Mouse (Mus musculus): ENCODE measurements around the gene F12. TPM values are rescaled to one million over a fixed set of nuclear protein-coding genes. Genes with fewer than 3 reads are reported as not detected.
"Not testable (repeated sequence)": the region's sequence is repeated elsewhere in the genome, so short reads cannot be mapped to it uniquely, and the experiment has no call there.

F12 gene
- total RNA-seq, 2 experiments from 2014 or later: not detected

DNA sequence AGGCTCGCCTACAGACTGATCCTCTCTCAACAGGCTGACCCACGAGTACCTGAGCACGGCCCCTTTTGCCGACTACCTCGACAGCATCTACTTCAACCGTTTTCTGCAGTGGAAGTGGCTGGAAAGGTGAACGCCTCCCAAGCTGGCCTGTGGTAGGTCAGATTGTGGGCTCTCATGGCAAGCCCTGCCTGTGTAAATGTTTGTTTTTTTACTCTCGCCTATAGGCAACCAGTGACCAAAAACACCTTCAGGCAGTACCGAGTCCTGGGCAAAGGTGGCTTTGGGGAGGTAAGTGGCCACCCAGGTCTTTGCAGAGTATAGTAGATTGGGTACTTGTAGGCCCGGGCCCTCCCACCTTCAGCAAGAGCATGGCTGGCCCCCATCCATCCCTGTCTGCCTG, 24.7 kb upstream of the F12 start:
- ATAC-seq (replicated peaks; ENCODE audit: low FRiP score, poor library complexity, severe bottlenecking): no peak

DNA sequence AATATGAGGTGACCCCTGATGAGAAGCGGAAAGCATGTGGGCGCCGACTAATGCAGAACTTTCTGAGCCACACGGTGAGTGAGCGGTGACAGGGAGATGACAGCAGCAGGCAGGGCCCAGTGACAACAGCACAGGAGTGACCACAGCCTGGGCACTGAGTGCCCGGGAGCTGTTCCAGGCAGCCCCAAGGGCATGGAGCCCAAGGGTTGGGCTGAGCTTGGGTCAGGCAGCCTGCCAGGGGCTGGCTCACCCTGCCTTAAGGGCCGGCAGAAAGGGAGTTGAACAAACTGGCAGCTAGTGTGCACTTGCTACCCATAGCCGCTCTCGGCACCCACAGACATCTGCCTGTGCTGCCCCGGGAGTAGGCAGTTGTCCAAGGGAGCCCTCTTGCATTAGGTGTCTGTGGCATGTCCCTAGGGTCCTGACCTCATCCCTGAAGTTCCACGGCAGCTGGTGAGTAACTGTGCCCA, 24.0 kb upstream of the F12 start:
- no peak for ATAC-seq (replicated peaks; ENCODE audit: low FRiP score, poor library complexity, severe bottlenecking)

DNA sequence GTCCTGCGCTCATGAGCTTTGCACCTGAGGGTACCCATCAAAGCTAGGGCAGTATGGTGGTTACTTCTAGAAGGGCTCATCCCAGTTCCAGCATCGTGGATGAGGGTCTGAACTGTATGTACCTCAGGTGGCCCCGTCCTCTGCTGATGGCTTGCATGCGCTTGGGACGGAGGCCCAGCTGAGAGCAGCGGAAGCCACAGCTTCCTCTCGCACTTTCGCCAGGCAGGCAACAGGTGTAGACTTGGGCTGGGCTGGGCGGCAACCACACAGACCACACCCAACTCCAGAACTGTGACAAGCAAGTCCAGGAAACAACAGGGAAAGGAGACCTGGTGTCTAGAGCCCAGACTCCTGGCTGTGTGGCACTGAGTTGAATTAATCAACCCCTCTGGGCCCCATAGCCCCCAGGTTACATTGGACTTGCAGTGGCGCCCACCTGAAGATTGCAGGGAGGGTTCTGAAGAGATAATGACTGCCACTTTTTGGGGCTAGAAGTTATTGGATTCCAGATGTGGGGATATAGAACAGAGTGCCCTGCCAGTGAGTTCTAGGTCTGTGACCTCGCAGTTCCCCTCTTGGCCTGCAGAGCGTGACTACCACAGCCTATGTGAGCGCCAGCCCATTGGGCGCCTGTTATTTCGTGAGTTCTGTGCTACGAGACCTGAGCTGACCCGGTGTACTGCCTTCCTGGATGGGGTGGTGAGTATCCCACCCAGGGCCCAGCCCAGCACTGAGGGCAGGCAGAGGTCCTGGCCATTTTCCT, 23.3 kb upstream of the F12 start:
- ATAC-seq (replicated peaks; ENCODE audit: low FRiP score, poor library complexity, severe bottlenecking): no peak

DNA sequence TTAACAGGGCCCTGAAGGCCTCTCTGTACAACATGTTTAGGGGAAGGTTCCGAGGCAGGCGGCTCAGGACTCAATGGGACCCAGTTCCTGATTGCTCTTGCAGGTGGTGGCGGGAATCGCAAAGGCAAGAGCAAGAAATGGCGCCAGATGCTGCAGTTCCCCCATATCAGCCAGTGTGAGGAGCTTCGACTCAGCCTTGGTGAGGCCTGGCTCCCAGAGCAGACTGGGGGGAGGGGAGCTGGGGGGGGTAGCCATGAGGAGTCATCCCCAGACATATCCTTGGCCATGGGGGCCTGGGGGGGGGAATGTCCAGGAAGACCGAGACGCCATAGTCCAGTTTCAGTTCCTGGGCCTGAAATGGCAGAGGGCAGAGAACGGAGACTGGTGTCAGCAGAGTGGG, 22.6 kb upstream of the F12 start:
- ATAC-seq (replicated peaks; ENCODE audit: low FRiP score, poor library complexity, severe bottlenecking): no peak

DNA sequence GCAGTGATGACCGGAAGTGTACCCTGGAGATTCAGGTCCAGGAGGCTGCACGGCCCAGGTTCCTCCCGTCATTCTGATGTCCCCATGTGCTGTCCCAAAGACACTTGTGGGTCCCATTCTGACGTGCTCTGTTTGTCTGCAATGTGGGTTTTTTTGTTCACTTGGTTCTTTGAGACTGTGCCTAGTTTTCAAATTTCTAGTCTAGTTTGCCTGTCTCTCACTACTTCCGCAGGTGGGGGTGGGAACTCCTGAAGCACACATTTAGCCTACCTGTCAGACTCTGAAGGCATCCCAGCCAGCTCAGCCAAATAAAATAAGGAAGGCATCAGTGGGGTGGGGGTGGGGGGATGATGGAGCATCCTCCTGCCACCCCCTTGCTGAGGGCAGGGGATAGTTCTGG, 21.5 kb upstream of the F12 start:
- ATAC-seq (replicated peaks; ENCODE audit: low FRiP score, poor library complexity, severe bottlenecking): no peak

DNA sequence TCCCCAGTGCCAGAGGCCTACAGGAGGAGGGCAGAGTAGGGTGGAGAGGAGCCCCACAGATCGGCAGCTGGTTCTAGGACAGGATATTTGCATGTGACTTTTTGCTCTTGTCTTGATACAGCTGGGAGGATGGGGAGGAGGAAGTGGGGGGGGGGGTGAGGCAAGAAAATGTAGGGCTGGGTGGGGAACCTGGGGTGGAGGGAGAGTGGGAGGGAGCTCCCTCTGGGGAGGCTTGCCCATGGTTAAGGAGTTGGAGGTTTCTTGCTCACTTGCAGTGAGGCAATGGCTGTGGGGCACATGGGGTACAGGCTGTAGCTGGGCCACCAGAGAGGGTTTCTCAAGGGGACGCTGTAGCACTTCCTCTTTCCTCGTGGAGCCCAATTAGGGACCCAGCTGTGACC, 20.9 kb upstream of the F12 start:
- ATAC-seq (replicated peaks; ENCODE audit: low FRiP score, poor library complexity, severe bottlenecking): no peak

DNA sequence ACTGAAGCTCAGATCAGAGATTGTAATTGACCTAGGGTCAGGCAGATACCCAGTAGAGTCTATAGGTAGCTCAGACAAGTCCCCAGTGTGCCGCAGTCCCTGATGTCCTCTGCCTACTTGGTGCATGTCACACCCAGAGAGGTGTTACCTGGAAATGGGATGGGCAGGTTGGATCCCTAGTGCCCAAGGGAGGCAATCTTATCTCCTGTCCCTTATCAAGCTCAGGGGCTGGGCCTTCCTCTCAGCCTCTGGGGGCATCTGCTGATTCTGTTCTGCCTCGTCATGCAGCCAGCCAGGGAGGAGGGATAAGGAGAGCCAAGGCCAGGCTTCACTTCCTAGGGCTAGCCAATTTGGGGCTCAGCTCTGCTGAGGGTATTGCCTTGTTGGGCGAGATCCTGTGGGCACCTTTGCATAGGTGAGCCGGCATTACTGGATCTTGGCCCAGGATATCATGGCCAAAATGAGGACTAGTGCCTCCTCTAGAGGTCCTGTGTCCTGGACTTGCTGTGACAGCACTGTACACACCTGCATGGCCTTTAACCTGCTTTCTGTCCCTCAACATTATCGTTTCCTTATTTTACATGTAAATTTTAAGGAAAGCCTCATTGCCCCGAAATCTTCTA, 20.0 kb upstream of the F12 start:
- peak; percentile 66 for ATAC-seq (replicated peaks; ENCODE audit: low FRiP score, poor library complexity, severe bottlenecking)

DNA sequence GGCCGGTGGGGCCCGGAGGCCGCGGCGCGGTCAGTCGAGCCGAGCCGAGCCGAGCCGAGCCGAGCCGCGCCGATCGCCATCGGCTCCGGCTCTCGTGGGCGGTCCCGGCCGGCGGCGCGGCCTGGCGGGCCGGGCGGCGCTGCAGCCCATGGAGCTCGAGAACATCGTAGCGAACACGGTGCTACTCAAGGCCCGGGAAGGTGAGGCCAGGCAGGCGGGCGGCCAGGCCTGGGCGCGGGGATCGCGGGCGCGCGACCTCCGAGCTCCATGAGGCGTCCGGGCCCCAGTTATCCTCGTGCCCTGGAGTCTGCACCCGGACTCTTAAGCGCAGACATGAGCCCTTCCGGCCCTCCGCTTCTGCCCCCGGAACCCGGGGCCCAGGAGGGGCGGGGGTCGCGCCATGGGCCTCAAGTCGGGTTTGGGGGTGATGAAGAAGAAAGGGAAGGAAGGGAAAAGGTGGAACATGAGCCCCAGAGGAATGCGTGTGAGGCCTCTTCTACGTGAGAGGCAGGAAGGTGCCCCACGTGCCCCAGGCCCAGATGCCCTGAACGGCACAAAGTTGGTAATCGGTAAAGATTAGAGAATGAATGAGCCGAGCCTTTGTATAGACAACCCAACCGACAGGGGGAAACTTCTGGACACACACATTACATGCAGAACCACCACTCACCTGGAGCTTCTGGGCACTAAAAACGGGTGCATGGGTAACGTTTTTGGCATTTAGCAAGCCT, 18.9 kb upstream of the F12 start:
- 0 out of 2 replicates have a peak, but pooled peaks have one; percentile 0 for ATAC-seq (replicated peaks; ENCODE audit: low FRiP score, poor library complexity, severe bottlenecking)

DNA sequence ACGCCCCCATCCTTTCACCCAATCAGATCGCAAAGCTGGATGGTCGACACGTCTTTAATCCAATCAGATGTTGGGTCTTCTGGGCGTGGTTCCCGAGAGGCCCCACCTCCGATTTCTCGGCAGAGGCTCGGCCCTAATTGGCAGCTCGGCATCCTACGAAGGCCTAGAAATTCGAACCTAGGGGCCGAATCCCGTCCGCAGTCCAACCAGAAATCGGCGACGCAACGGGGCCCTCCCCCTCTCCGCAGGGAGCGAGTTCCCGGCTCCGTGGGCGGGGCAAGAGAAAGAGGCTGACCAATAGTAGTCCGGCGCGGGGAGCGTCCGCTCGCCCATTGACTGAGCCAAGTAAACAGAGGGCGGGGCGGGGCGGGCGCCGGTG, 18.3 kb upstream of the F12 start, which contains the start of gene Grk6:
Gene Grk6, plus strand, starts transcription at position 136 of the 379 bp plus-strand sequence.
- peak; percentile 86 for ATAC-seq (replicated peaks; ENCODE audit: low FRiP score, poor library complexity, severe bottlenecking)

DNA sequence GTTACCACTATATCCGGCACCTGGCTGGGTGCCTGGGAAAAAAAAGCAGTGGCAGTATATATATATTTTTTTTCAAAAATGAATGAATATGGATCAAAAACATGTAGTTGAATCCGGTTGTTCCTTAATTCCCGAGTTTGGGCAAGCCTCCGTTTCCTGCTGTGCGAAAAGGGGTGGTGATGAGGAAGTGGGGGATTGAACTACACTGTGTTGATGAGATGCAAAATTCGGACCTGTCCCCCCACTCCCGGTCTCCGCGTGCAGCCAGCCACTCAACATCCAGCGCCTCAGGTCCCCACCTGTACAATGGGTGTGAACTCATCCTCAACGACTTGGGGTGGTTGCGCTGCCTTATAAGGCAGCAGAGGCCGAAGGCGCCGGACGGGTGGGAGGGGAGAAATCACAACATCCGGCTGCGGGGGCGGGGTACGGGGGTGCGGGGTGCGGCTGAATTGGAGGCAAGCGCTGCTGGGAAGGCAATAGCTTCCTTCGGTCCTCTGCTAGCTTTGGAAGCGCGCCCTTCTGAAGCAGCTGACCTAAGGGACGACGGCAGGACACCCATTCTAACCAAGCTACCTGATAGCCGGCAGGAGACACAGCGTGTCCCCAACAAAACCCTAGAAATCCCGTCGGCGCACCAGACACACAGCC, 17.8 kb upstream of the F12 start:
- peak; percentile 24 for ATAC-seq (replicated peaks; ENCODE audit: low FRiP score, poor library complexity, severe bottlenecking)

DNA sequence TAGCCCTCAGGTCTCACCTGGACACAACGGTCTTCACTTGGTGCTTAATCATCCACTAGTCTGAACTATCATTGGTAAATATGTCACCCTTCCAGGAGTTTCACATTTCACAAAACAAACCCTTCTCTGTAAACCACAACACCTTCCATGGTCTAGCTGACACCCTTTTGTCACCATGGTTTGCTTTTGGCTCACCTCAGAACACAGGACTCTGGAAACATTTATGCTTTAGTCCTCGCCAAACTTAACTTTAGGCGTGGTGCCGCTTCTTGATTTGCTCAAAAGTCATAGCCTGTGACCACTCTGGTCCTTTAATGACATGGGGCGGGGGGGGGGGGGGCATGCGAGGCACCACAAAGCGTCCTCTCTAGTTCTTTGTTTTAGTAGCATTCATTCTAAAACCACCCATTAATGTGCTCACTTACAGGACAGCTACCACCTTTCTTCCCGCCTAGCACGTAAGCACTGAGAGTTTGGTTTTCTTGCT, 17.2 kb upstream of the F12 start:
- no peak for ATAC-seq (replicated peaks; ENCODE audit: low FRiP score, poor library complexity, severe bottlenecking)

DNA sequence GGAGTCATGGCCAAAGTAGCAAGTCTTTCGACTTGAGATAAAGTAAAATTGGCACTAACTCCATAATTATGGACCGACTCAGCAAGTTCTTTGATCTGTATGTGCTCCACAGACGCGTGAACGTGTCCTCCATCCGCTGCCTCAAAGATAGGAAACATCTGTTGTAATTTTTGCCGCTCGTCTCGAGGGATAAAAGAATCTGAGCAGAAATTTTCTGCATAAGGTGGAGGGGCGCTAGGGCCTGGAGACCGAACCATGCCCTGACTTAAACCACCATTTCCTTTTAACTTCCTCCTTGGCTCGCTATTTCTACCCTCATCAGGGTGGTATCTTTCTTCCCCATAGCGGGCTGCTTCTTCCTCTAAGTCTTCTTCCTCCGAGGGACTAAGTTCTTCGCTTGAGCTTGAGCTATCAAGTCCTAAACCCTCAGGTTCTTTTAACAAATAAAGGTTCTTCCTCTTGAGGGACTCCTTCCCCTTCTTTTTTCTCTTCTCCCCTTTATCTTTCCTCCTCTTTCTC, 10.6 kb upstream of the F12 start:
- not testable (repeated sequence) for ATAC-seq (replicated peaks; ENCODE audit: low FRiP score, poor library complexity, severe bottlenecking)

DNA sequence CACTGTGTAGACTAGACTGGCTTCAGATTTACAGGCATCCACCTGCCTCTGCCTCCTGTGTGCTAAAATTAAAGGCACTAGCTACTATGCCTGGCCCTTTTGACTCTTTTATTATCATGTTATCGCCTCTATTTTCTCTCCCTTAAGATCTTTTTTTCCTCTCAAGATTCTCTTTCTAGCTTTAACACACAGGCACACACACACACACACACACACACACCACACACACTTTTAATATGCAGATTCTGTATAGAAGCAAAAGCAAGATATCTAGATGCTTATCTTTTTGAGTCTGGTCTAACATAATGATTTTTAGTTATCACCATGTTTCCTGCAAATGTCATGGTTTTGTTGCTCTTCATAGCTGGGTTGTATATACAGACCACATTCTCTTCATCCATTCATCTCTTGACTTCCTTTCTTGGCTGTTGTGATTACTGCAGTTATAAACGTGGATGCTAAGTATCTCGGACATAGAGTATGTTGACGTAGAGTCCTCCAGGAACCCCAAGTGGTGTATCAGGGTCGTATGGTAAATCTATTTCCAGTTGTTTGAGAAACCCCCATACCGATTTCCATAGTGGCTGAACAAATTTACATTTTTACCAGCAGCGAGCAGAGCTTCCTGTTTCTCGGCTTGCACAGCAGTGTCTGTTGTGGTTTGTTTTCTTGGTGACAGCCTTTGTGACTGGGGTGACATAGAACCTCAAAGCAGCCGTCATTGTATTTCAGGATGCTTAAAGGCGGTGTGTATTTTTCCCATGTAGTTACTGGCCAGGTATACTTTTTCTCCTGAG, 5.5 kb upstream of the F12 start:
- no peak for ATAC-seq (replicated peaks; ENCODE audit: low FRiP score, poor library complexity, severe bottlenecking)

DNA sequence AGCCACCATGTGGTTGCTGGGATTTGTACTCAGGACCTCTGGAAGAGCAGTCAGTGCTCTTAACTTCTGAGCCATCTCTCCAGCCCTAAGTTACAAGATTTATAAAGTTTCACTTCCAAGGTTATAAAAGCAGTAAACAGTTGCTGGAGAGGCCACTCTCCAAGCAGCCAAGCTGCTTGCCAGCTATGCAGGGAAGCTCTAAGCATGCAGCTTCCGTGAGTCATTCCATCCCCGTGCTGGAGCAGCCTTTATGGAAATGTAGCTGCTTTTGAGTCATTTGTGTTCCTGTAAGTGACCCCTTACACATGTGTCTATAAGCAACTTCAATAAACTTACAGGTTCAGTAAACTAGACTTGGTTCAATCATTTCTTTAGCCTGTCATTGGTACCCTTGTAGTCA, 4.0 kb upstream of the F12 start:
- ATAC-seq (replicated peaks; ENCODE audit: low FRiP score, poor library complexity, severe bottlenecking): no peak

DNA sequence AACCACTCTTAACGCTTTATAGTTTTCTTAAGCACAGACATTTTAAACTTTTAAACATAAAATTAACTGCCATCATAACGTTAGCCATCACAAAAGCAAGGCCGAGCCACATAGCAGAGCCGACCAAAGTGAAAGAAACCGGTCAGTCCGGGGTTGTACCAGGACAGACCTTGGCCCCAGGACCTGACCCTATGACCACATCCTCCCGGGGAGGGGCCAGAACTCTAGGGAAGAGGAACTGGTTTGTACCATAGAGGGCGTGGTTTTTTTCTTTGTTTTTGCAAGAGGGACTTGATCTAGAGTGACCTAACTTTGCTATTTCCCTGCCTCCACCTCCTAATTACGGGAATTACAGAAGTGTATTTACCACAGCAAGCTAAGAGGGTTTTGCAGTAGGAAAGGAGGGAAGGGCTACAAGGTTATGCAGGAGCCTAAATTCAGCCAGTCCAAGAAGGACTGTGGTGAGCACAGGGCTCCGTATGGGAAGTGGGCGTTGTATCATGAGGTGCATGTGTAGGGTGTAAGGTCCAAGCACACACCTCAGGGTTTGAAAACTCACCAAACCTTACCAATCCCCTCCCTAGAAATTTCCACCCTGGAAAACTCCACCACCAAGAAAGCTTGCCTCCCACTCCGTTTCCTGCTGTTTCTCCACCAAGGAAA, 2.8 kb upstream of the F12 start:
- ATAC-seq (replicated peaks; ENCODE audit: low FRiP score, poor library complexity, severe bottlenecking): no peak

DNA sequence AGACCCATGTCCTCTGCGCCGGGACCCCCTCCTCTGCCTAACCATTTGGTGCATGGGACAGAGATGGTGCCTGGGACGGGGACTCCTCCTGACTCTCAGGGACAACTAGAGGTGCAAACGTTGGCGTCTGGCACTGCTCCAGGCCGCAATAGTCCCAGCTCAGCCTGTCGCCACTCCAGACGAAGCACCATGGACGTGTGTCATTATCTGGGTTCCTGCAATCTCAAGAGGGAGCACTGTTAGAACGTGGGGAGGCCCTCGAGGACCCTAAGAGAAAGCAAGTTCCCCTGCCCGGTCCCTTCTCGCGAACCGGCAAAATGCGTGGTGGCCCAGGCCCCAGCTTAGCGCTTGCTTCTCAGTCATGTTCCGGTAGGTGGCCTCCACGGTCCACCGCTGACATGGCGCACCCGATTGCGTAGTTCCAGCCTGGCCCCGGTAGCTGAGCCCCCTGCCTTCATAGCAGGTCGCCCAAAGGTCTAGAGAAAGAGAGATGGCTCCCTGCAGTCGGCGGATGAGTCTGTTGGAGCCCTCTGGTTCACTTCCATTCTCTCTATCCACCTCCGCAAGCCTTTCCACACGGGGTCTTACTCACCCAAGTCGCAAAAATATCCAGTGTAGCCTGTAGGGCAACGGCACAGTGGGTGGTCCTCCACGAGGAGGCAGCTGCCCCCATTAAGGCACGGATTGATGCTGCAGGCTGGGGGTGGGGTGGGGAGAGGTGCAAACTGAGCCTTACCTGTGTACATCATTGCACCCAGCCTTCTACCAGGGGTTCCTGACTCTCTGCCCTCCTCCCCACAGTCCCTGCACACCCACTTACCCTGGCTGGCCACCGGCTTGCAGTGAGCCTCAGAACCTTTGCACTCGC, 5.4 kb downstream of the F12 start:
- no peak for ATAC-seq (replicated peaks; ENCODE audit: low FRiP score, poor library complexity, severe bottlenecking)

DNA sequence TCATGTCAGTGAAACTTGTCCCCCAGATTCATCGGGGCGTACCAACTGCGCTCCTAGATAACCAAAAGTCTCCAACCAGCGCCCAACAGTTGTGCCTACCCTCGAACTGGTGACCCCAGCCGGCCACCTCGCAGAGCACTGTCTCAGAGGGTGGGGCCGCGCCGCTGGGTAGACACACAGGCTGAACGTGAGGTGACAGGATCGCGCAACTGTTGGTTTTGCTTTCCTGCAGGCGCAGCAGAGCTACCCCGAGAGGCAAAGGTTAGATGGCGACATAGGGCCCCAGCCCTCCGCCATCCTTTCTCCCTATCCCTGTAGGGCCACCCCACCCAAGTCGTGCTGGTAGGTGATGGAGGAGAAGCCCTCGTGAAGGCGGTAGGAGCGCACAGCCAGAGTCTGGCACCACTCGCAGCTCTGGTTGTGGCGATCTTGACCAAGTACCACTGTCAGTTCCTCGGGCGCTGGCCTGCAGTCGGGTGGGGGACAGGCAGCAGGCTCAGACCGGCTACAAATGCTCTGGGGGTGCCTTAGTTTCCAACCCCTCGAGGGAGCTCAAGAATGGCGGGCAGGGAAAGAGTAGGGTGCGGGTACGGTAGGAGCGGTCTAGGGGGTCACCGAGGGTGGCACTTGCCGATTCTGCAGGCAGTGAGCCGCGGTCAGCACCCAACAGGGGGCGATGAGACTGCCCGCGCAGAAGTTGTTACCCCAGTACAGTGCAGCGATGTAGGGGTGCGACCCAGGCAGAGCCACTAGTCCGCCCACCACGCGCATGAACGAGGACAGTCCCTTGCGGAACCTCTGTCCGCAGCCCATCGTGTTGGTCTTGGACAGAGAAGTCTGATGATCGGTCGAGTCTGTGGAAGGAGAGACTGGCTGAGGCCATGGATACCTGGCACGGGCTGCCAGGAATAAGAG, 6.3 kb downstream of the F12 start:
- ATAC-seq (replicated peaks; ENCODE audit: low FRiP score, poor library complexity, severe bottlenecking): 0 out of 2 replicates have a peak, but pooled peaks have one; percentile 15

Measured in erythroblast, adult 5-6 weeks (primary cell).